Mouse (Mus musculus) v-Abl transformed pro-B cells (cell line): Measurements from ENCODE around the gene Stat2.
"Not testable (repeated sequence)": the region's sequence is repeated elsewhere in the genome, so short reads cannot be mapped to it uniquely, and the experiment has no call there.

Experiments used
- in situ Hi-C, 2 experiments: fragments of 400-800 bp; cut with MboI; formaldehyde crosslinking; loops; one replicate each; pipeline ENCODE4 v1.15.1; 2025; ENCODE audit not compliant: unreplicated experiment in 2 of 2

Stat2 gene

DNA sequence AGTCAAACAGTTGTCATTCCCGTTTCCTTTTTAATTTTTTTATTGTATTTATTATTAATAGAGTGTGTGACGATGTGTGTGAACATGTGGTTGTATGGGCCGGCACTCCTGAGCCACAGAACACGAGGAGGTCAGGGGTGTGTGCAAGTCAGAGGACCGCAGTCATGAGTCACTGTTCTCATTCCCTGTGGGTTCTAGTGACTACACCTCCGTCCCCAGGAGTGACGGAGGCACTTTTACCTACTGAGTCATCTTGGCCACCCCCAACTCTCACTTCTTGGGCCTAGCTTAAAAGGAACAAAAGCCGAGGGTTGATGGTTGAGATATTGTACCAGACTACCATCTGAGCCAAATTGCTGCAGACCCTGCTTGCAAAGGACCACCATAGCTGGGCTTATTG is 14.0 kb upstream of the Stat2 start:
- in situ Hi-C loops = no loop called here

DNA sequence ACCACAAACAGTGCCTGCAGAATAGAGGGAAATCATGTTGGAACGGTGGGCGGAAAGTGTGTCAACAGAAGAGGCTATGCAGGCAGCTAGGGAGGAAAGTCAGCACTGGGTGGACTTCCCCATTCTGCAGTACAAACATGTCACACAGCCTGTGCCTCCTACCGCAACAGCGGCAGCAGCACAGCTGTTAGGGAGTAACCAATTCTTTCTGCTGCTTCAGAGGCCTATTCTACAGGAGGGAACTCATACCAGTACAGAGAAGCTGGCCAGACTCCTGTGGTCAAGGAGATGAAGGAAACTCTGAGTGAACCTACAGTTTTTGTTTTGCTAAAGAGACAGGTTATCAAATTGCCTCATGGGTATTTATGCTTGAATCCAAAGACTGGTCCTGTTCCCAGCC is 11.4 kb upstream of the Stat2 start:
- in situ Hi-C loops = no loop called here

DNA sequence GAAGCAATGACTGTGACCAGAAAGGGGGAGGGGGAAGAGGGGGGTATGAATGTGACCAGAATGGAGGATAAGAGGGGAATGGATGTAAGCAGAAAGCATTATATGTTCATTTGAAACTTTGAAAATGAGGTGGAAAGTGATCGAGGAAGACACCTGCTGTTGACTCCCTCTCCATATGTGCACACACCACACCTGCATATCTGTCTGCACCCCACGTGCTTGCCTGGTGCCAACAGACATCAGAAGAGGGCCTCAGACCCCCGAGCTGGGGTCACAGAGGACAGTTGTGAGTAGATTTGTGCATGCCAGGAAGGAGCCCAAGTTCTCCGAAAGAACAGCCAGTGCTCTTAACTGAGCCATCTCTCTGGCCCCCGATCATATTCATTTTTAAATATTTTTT is 10.4 kb upstream of the Stat2 start:
- in situ Hi-C loops = no loop called here

DNA sequence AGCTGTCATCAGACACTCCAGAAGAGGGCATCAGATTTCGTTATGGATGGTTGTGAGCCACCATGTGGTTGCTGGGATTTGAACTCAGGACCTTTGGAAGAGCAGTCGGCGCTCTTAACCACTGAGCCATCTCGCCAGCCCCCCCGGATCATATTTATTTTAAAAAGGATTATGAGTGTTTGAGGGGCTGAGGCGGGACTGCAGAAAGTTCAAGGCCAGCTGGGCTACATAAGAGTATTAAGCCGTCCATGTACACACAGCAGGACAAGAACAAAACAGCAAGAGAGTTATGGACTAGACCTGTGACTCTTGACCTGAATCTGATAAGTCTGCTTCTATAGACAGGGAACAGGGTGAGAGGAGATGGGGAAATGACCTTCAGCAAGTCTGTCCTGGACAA is 10.0 kb upstream of the Stat2 start:
- in situ Hi-C loops = not testable (repeated sequence)

DNA sequence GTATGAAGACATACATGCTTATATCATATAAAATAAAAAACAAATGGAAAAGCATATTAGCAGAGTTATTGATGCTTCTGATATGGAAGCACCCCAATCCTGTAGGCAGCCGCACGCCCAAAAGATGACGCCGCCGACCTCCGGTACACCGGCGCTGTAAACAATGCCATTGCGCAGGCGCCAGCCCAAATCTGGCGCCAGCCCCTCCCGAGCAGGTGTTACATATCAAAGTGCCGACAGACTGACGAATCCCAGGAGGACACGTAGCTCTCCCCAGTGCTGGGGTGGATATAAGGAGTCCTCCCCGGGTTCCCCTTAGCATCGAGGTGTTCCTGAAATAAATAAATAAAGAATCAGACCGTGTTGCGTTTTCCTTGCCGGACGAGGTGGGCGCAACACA is 8.1 kb upstream of the Stat2 start:
- in situ Hi-C loops = no loop called here

DNA sequence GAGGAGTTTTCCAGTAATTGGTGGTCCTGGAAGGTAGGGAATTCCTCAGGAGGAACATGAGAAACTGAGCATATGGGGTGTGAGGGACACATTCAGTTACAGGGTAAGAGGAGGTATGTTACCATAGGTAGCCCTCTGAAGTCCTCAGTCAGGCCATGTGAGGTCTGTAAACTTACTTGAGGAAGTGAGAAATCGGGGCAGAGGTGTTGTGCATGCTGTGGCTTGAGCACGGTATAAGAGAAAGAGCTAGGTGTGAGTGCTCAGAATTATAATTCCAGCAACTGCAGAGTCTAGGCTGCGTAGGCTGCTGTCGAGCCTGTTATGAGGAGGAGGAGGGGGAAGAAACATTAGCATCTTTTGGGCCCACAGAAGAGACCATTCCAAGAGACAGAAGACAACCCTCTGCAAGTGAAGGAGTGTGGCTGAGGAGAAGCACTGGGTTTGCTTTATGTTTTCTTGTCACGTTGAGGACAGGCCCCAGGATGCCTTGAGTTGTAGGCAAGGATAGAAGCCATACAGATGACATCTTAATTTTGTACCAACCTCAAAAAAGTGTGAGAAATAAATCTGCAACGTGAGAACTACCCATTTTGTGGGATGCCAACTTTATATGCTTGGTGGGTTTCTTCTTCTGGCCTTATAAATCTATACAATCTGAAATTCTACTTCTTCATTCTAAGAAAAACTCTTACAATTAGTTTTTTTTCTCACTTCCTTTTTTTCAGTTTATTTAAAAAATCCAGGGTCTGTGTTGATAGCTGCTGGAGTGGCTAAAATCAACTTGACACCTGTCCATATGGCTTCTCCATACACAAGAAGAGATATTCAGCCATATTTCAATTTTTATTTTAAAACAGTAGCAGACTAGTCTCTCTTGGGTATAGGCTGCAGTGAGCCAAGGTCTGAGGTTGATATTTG is 6.7 kb upstream of the Stat2 start:
- in situ Hi-C loops = no loop called here

DNA sequence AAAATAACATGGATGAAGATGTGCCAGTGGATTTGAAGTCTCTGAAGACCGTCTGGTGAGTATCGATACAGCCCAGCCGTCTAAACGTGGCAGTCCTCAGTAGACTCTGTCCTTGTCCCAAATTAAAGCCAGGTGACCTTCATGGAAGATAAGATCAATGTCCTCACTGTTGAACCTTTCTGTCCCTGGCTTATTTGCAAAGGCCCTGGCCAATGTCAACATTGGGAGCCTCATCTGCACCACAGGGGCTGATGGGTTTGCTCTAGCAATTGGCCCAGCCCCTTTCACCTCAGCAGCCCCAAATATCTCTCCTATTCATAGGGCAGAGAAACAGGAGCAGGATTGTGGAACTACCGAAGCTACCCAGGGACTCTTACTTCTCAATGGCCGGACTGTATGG is 2.0 kb upstream of the Stat2 start, which contains the start of gene Apof:
Gene Apof, plus strand, starts transcription at position 301 of the 400 bp plus-strand sequence.
- in situ Hi-C loops = no loop called here

DNA sequence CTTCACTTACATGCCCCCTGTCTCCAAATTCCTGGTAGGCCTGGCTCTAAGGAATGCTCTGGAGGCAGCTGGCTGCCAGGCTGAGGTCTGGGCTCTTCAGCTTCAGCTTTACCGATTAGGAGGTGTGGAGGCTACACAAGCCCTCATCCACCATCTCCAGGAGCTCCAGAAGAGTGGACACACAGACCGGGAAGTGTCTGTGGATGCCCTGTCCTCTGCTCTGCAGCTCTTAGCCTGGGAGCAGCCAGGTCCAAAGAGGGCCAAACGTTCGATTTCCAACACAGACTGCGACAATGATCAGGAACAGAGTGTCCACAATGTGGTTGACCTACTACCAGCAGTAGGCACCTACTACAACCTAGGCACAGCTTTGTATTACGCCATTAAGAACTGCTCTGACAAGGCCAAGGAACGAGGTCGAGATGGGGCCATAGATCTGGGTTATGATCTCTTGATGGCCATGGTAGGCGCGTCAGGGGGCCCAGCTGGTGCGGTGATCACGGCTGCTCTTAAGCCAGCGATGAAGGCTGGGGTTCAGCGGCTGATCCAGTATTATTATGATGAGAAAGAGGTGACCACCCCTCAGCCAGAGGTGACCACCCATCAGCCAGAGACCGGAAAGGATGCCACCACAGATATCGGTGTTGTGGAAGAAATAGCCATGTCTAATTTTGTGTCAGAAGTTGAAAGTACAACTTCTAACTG is 1.0 kb upstream of the Stat2 start:
- in situ Hi-C loops = no loop called here

DNA sequence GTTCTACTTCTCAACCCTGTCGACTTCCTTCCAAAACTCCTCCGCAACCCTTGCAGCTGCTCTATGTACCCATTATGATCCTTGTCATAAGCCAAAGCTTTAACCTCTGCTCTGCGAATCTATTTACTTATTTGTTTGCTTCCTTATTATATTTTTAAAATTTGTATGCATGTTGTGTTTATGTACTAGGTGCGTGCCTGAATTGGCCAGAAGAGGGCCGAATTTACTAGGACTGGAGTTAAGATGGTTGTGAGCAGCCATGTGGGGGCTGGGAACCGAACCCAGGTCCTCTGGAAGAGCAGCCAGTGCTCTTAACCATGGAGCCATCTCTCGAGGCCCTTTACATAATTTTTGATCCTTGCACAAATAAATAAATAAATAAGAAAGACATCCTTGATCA is 507 bp downstream of the Stat2 start:
- in situ Hi-C loops = no loop called here

DNA sequence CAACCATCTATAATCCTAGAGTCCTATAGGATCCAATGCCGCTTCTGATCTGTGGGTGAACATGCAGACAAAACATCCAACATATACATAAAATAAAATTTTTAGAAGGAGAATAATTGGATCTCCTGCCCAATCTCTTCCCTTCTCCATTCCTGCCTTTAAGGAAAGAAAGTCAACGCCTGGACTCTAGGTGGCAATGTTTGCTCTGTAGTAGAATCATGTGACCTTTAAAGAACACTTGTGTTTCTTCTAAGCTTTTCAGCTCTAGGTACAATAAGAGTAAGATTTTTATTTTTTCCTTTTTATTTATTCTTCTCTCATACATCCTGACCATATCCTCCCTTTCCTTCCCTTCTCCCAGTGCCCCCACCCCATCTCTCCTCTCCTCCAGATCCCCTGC is 1.5 kb downstream of the Stat2 start:
- in situ Hi-C loops = no loop called here

DNA sequence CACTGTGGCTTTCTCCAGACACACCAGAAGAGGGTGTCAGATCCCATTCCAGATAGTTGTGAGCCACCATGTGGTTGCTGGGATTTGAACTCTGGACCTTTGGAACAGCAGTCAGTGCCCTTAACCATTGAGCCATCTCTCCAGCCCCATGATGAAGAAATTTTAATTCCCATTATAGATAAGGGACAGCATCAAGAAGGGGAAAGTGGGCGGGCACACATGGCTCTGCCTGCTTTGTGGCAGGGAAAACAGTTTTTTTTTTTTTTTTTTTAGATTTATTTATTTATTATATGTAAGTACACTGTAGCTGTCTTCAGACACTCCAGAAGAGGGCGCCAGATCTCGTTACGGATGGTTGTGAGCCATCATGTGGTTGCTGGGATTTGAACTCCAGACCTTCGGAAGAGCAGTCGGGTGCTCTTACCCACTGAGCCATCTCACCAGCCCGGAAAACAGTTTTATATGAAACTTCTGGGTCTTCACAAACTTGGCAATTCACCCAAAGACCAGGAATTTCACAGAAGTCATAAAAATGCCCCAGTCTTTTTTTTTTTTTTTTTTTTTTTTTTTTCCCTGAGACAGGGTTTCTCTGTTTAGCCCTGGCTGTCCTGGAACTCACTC is 2.6 kb downstream of the Stat2 start:
- in situ Hi-C loops = not testable (repeated sequence)

DNA sequence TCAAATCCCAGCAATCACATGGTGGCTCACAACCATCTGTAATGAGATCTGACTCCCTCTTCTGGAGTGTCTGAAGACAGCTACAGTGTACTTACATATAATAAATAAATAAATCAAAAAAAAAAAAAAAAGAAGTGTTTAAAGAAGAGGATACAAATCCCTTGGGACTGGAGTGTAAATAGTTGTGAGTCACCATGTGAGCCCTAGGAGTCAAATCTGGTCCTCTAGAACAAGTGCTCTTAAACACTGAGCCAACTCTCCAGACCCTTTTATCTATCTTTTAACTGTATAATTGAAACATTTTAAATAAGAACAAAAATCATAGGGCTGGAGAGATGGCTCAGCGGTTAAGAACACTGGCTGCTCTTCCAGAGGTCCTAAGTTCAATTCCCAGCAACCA is 5.0 kb downstream of the Stat2 start:
- in situ Hi-C loops = not testable (repeated sequence)

DNA sequence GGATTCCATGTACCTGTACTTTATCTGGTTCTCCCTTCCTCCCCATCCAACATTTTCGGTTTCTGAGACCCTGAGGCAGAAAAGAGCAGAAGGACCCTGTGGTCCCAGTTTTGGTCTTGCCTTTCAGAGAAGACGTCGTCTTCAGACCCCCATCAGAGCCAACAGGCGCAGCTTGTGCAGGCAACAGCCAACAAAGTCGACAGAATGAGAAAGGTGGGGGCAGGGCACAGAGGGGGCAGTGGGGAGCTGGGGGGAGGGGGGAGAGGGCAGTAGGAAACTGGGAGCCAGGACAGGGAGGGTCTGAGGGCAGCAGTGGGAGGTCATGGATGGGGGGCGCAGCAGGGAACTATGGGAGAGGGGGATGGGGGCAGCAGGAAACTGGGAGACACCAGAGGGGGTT is 7.8 kb downstream of the Stat2 start:
- in situ Hi-C loops = no loop called here

DNA sequence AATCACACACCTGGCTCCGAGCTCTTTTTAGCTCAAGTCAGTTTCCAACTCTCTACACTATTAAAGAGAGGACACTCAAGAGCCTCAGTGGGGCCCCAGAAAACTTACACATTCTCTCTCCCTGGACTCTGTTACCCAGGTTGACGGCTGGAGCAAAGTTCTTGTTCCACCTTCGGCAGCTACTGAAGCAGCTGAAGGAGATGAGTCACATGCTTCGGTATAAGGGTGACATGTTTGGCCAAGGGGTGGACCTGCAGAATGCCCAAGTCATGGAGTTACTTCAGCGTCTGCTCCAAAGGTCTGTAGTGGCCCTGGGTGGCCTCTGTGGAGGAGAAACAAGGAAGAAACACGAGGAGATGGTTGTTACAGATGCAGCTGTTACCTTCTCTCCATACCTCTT is 10.6 kb downstream of the Stat2 start:
- in situ Hi-C loops = loop anchor here in 1 of 2 experiments (5.0 kb wide), 1 partner anchor 69 kb away; the partner anchor contains the start of gene Spryd4

DNA sequence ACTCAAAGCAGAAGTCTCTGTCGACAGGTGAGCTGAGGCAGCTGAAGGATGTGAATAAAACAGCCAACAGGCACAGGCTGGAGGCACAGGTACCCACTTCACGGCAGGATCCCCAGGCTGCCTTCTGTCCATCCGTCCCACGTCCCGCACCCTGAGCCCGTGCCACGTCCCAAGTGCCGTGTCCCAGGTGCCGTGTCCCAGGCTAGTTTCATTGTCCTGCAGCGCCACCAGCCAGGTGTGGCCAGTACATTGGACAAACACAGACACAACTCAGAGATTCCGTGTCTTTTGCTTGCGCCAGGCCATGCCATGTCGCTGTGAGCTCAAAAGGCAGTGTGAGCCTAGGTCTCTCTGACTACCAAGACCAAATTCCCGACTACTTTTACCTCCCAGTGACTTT is 11.3 kb downstream of the Stat2 start:
- in situ Hi-C loops = loop anchor here in 1 of 2 experiments (5.0 kb wide), 1 partner anchor 69 kb away; the partner anchor contains the start of gene Spryd4

DNA sequence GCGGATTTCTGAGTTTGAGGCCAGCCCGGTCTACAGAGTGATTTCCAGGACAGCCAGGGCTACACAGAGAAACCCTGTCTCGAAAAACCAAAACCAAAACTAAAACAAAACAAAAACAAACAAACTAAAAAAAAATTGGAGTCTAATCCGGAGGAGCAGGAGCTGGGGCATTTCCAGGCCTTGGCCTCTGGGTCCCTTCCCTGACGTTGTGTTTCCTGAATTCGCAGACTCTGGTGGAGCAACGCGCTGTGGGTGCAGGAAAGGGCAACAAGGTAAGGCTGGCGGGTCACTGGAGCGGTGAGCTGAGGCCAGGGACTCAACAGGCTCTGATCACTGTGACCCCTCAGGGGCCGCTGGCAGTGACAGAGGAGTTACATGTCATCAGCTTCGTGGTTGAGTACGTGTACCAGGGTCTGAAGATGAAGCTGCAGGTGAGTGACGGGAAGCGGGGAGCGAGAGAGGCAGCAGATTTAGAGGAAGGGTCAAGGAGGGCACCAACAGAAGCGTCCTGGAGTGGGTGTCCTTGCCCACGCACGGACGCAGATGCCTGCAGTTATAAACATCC is 12.6 kb downstream of the Stat2 start:
- in situ Hi-C loops = loop anchor here in 1 of 2 experiments (5.0 kb wide), 1 partner anchor 71 kb away; the partner anchor contains the start of gene Spryd4

DNA sequence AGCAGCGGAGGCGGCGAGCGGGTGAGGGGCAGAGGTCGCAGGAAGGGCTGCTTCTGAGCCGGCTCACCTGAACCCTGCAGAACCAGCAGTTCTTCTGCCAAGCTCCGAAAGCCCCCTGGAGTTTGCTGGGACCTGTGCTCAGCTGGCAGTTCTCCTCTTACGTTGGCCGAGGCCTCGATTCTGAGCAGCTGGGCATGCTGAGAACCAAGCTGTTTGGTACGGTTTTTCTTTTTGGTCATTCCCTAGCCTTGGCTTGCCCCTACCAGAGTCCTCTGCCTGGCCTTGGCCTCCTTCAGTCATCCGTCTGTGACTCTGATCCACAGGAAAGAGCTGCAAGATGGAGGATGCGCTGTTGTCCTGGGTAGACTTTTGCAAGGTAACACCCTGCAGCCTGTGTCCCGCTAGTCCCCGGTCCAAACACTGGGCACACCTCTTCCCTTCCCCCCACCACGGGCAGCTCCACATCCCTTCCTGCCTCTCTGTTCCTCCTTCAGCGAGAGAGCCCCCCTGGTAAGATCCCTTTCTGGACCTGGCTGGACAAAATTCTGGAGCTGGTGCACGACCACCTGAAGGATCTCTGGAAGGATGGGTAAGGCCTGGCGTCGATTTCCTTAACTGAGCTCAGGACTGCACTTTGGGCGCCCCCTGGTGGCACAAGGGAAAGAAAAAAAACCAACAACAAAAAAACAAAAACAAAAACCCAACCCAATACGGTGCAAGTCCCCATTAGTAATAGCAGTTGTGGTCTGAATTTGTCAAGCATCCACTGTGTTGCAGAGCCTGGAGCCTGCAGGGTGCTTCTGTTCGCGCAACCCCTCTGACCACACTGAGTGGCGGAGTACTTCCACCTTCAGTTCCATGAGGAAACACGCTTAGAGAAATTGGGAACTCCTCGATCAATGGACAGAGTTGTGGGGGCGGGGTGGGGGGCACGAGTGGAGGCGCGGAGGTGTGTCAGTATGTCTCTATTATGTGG is 13.5 kb downstream of the Stat2 start:
- in situ Hi-C loops = loop anchor here in 1 of 2 experiments (5.0 kb wide), 1 partner anchor 72 kb away; the partner anchor contains the start of gene Spryd4

DNA sequence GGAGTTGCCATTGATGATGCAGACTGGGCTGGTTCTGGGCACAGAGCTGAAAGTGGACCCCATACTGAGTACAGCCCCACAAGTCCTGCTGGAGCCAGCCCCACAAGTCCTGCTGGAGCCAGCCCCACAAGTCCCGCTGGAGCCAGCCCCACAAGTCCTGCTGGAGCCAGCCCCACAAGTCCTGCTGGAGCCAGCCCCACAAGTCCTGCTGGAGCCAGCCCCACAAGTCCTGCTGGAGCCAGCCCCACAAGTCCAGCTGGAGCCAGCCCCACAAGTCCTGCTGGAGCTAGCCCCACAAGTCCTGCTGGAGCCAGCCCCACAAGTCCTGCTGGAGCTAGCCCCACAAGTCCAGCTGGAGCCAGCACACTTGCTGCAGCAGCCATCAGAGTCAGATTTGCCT is 20.2 kb downstream of the Stat2 start:
- in situ Hi-C loops = not testable (repeated sequence)

DNA sequence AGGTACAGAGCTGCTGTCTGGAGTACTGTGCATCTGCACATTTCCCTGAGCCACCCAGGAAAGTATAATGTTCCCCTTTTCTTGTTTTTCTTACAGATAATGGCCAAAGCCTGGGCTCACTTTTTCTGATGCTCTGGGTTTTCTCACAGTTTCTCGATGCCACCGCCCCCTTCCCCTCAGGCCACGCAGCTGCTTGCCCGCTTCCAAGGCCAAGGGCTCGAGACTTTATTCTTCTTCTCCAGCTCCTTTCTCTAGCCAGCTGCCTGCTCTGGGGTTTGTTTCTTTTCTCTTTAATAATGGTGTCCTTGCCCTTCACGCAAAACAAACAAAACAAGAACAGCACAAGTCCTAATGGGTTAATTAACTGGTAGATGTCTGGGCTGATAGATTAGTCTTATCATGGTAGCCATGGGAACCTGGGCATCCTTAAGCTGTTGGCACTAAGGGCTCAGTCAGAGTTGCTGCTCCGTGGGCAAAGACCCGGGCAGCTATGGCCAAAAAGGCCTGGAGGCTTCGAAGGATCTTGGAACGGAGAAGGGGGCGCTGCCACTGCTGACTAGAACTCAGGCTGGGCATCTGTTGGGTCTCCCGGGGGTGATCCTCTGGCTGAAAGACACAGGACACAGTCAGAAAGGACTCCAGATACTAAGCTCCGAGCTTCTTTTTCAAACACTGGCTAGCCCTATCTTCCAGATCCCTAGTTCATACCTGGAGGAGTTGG is 26.2 kb downstream of the Stat2 start:
- in situ Hi-C loops = no loop called here
